Mouse (Mus musculus) midbrain, embryonic 13.5 days (tissue): Measurements from ENCODE around the gene Ccnjl. TPM values are rescaled to one million over a fixed set of nuclear protein-coding genes. Genes with fewer than 3 reads are reported as not detected.

Experiments
- ATAC-seq: fragments of 200-750 bp; cut with Nextera tagmentation; 2 replicates; pipeline ENCODE4 v1.8.0; 2017; ENCODE audit warnings: mild to moderate bottlenecking, moderate TSS enrichment, moderate library complexity
- H3K27ac ChIP-seq: fragments of 300-500 bp; sonication (generic); 2 replicates; pipeline ENCODE4 v1.5.1; 2015; ENCODE audit warnings: inconsistent platforms, mild to moderate bottlenecking, moderate library complexity
- H3K27me3 ChIP-seq: fragments of 300-500 bp; sonication (generic); 2 replicates; pipeline ENCODE4 v1.6.1; 2015; ENCODE audit warnings: mild to moderate bottlenecking, inconsistent platforms
- H3K36me3 ChIP-seq: fragments of 300-500 bp; sonication (generic); 2 replicates; pipeline ENCODE4 v1.6.1; 2015; ENCODE audit warnings: mild to moderate bottlenecking, inconsistent platforms
- H3K4me1 ChIP-seq: fragments of 300-500 bp; sonication (generic); replicated peaks from 2 replicates; pipeline ENCODE4 v1.6.1; 2015; ENCODE audit warnings: inconsistent platforms
- H3K4me2 ChIP-seq: fragments of 300-500 bp; sonication (generic); replicated peaks from 2 replicates; pipeline ENCODE4 v1.6.1; 2015; ENCODE audit warnings: moderate library complexity, mild to moderate bottlenecking, inconsistent platforms
- H3K4me3 ChIP-seq: fragments of 300-500 bp; sonication (generic); replicated peaks from 2 replicates; pipeline ENCODE4 v1.5.1; 2015; ENCODE audit warnings: mild to moderate bottlenecking, inconsistent platforms
- H3K9ac ChIP-seq: fragments of 300-500 bp; sonication (generic); replicated peaks from 2 replicates; pipeline ENCODE4 v1.6.1; 2015; ENCODE audit warnings: mild to moderate bottlenecking, inconsistent platforms
- H3K9me3 ChIP-seq: fragments of 300-500 bp; sonication (generic); 2 replicates; pipeline ENCODE4 v1.6.1; 2016; ENCODE audit warnings: mild to moderate bottlenecking, inconsistent platforms
- WGBS: fragments of 180-500 bp; shearing (Covaris S2); methylation state at CpG from one replicate; pipeline ENCODE4 v1.1.7; 2015; 5-methylcytosine and 5-hydroxymethylcytosine counted together
- polyA plus RNA-seq: library from polyadenylated mRNA; unstranded; fragments of >200 nt; fragmentation: Nextera tagmentation; extraction: Ambion mirVana; gene quantifications from 2 replicates; pipeline ENCODE4 v1.2.1, GENCODE M21; 2015

Gene Ccnjl
- polyA plus RNA-seq, 1 experiment from 2014 or later = 24.2 TPM

GRCm38 (mm10) chr11:43577713-43578478 lies 49.3 kb downstream of the Ccnjl start:
- Histone ChIP-seq H3K4me1 (peaks cover 27% of the 10 kb centered on the region), H3K4me3 (no peak overlapping the region), H3K27me3 (no peaks in the 10 kb centered on the region), H3K27ac (no peak overlapping the region), H3K9me3 (no peaks in the 10 kb centered on the region), H3K36me3 (peaks cover 9% of the 10 kb centered on the region), H3K9ac (no peak overlapping the region), H3K4me2 (no peak overlapping the region)
- no peak for ATAC-seq
- 36% methylated on average over 11 of the region's 11 CpGs for WGBS

DNA sequence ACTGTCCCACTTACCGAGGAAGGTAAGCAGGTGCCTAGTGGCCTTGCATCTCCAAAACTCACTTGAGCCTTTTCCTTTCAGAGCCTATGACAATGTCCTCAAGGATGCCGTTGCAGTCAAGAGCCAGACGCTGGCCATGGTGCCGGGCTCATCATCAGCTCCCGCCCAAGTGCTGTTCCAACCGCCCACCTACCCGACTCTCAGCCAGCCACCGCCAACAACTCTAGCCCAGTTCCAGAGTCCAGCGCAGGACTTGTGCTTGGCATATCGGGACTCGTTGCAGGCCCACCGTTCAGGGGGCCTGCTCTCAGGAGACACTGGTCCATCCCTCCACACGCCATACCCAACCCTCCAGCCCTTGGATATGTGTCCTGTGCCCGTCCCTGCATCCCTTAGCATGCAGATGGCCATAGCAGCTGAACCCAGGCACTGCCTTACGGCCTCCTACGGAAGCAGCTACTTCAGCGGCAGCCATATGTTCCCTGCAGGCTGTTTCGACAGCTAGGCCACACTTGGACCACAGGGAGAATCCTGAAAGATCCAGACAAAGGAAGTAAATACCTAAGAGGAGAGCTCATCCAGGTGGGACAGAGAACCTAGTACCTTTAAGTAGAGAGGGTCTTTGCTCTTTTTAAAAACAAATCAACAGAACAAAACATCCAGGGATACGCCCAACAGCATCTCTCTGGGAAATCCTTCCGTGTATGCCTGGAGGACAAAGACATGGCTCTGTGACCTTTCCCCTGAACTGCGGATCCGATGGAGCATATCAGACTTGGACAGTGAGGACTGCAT lies 56.8 kb downstream of the Ccnjl start:
- Histone ChIP-seq H3K4me1 (peaks cover 4% of the 10 kb centered on the region; the same call in 1 of the 2 replicates), H3K9me3 (no peaks in the 10 kb centered on the region), H3K9ac (no peak overlapping the region), H3K27ac (peak overlapping the region; percentile 12; the same call in 1 of the 2 replicates), H3K27me3 (no peaks in the 10 kb centered on the region), H3K4me2 (no peak overlapping the region), H3K36me3 (peaks cover 41% of the 10 kb centered on the region), H3K4me3 (no peak overlapping the region)
- no peak for ATAC-seq
- WGBS = 90% methylated on average over 22 of the region's 22 CpGs

GRCm38 (mm10) chr11:43586324-43587090 lies 57.9 kb downstream of the Ccnjl start, which contains the start of gene 4933415A04Rik:
Gene 4933415A04Rik, plus strand, starts transcription at chr11:43587040.
- no peak within 1 kb of the TSS for H3K27ac ChIP-seq
- H3K9ac ChIP-seq = no peak within 1 kb of the TSS
- no peak within 1 kb of the TSS for H3K4me2 ChIP-seq
- H3K4me3 ChIP-seq = no peak within 1 kb of the TSS
- no peaks in the 10 kb centered on the region for H3K9me3 ChIP-seq
- H3K27me3 ChIP-seq = no peaks in the 10 kb centered on the region
- H3K36me3 ChIP-seq = peaks cover 41% of the 10 kb centered on the region
- 71% methylated on average over 7 of the region's 7 CpGs for WGBS
- peak; percentile 44; the same call in 1 of the 2 replicates for ATAC-seq
- peaks cover 4% of the 10 kb centered on the region; the same call in 1 of the 2 replicates for H3K4me1 ChIP-seq

GRCm38 (mm10) chr11:43589530-43590072 lies 61.0 kb downstream of the Ccnjl start:
- H3K36me3 ChIP-seq = peaks cover 23% of the 10 kb centered on the region
- H3K27me3 ChIP-seq = no peaks in the 10 kb centered on the region
- peaks cover 4% of the 10 kb centered on the region; the same call in 1 of the 2 replicates for H3K4me1 ChIP-seq
- ATAC-seq = no peak
- no peak overlapping the region for H3K4me2 ChIP-seq
- H3K9ac ChIP-seq = no peak overlapping the region
- no peaks in the 10 kb centered on the region for H3K9me3 ChIP-seq
- WGBS = 64% methylated on average over 6 of the region's 6 CpGs
- H3K27ac ChIP-seq = peak overlapping the region; percentile 27; the same call in 1 of the 2 replicates
- no peak overlapping the region for H3K4me3 ChIP-seq

DNA sequence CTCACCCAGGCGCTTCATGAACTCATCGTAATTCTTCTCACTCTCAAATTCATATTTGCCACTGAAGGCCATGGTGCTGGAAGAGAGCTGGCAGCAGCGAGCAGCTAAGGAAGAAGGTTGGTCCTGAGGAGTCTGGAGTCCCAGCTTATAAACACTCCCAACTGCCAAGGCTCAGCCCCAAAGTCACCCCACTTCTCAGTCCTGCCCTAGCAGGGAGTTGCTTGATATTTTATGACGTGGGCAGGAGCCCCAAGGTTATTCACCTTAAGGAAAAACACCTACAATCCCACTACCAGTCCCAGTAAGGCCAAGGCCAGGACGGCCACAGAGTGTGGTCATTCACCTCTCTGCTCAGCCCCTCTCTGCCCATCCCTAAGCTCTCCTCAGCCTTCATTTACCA lies 72.9 kb downstream of the Ccnjl start, which contains the start of gene Fabp6:
Fabp6 (minus strand) TSS at position 101 of the 400 bp plus-strand sequence.
- Histone ChIP-seq H3K27me3 (no peaks in the 10 kb centered on the region), H3K4me2 (no peak within 1 kb of the TSS), H3K36me3 (no peaks in the 10 kb centered on the region), H3K9me3 (no peaks in the 10 kb centered on the region), H3K4me3 (no peak within 1 kb of the TSS), H3K27ac (no peak within 1 kb of the TSS), H3K9ac (no peak within 1 kb of the TSS), H3K4me1 (no peaks in the 10 kb centered on the region)
- ATAC-seq = no peak
- WGBS = 93% methylated on average over 5 of the region's 5 CpGs

GRCm38 (mm10) chr11:43604207-43604606 lies 75.6 kb downstream of the Ccnjl start:
- Histone ChIP-seq H3K4me3 (no peak overlapping the region), H3K27me3 (no peaks in the 10 kb centered on the region), H3K9ac (no peak overlapping the region), H3K9me3 (no peaks in the 10 kb centered on the region), H3K4me2 (no peak overlapping the region), H3K27ac (no peak overlapping the region), H3K4me1 (peaks cover 9% of the 10 kb centered on the region; the same call in 1 of the 2 replicates), H3K36me3 (no peaks in the 10 kb centered on the region)
- 92% methylated on average over 2 of the region's 2 CpGs for WGBS
- no peak for ATAC-seq

DNA sequence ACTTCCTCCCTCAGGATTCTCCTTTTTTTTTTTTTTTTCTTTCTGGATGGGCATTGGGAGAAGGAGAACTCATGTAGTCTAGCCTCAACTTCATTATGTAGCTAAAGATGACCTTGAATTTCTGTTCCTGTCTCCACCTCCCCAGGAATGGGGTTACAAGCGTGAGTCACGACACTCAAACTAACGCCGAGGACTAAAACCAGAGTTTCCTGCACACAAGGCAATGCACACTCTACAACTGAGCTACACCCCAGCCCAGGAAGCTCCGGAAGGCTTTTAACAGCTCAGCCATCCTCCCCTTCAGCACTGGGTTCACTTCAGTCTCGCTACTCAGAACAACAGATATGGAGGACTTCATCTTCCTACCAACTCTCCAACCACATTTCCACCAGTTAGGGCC lies 76.3 kb downstream of the Ccnjl start:
- 92% methylated on average over 6 of the region's 6 CpGs for WGBS
- no peak for ATAC-seq
- Histone ChIP-seq H3K4me3 (no peak overlapping the region), H3K9me3 (no peaks in the 10 kb centered on the region), H3K27ac (no peak overlapping the region), H3K4me2 (no peak overlapping the region), H3K27me3 (no peaks in the 10 kb centered on the region), H3K4me1 (peaks cover 9% of the 10 kb centered on the region; the same call in 1 of the 2 replicates), H3K9ac (no peak overlapping the region), H3K36me3 (no peaks in the 10 kb centered on the region)

DNA sequence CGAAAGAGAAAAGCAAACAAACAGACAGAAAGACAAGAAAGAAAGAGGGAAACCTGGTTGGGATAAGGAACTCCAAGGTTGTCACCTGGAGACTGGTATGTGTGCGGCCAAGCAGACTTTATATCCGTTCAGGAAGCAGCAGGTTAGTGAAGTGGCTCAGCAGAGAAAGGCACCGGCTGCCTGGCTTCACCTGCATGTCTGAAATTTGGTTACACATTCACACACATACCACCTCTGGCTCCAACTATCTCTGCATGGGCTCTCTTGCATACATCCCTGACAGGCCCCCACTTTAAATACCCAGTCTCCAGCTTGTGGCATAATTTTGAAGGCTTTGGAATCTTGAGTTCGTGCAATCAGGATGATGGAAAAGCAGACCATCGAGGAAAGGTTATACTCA lies 77.3 kb downstream of the Ccnjl start:
- Histone ChIP-seq H3K27ac (no peak overlapping the region), H3K9me3 (no peaks in the 10 kb centered on the region), H3K9ac (no peak overlapping the region), H3K4me3 (no peak overlapping the region), H3K4me1 (peaks cover 9% of the 10 kb centered on the region; the same call in 1 of the 2 replicates), H3K4me2 (no peak overlapping the region), H3K27me3 (no peaks in the 10 kb centered on the region), H3K36me3 (no peaks in the 10 kb centered on the region)
- ATAC-seq = no peak
- WGBS = 90% methylated on average over 6 of the region's 6 CpGs

DNA sequence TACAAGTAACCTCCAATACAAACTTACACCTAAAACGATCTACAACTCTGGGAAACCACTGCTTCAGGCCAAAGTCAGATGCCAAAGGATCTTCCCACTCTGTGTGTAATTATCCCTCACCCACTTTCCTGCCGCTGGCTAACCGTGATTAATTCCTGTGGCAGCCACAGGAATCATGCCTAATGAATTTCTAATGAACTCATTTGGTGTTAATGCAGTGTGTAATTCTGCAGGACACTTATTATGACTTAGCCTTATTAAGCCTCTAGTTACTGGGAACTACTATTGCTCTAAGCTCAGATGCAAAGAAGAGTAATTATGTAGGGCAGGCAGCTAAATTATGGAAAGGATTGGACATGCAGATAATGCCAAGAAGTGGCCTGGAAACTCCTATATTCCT lies 79.9 kb downstream of the Ccnjl start:
- WGBS = 38% methylated on average over 3 of the region's 3 CpGs
- Histone ChIP-seq H3K9me3 (no peaks in the 10 kb centered on the region), H3K4me1 (peaks cover 15% of the 10 kb centered on the region; the same call in 1 of the 2 replicates), H3K4me3 (no peak overlapping the region), H3K4me2 (no peak overlapping the region), H3K9ac (no peak overlapping the region), H3K27me3 (no peaks in the 10 kb centered on the region), H3K27ac (no peak overlapping the region), H3K36me3 (no peaks in the 10 kb centered on the region)
- no peak for ATAC-seq

GRCm38 (mm10) chr11:43610006-43610661 lies 81.5 kb downstream of the Ccnjl start:
- ATAC-seq = no peak
- peaks cover 15% of the 10 kb centered on the region; the same call in 1 of the 2 replicates for H3K4me1 ChIP-seq
- no peaks in the 10 kb centered on the region for H3K27me3 ChIP-seq
- no peak overlapping the region for H3K4me2 ChIP-seq
- H3K27ac ChIP-seq = no peak overlapping the region
- H3K9ac ChIP-seq = no peak overlapping the region
- no peaks in the 10 kb centered on the region for H3K9me3 ChIP-seq
- WGBS = 68% methylated on average over 10 of the region's 10 CpGs
- no peak overlapping the region for H3K4me3 ChIP-seq
- no peaks in the 10 kb centered on the region for H3K36me3 ChIP-seq

- Histone ChIP-seq H3K36me3 (no peaks in the 10 kb centered on the region), H3K27me3 (no peaks in the 10 kb centered on the region), H3K4me1 (peaks cover 15% of the 10 kb centered on the region; the same call in 1 of the 2 replicates), H3K9ac (no peak overlapping the region), H3K27ac (no peak overlapping the region), H3K4me3 (no peak overlapping the region), H3K9me3 (no peaks in the 10 kb centered on the region), H3K4me2 (no peak overlapping the region)
- 85% methylated on average over 5 of the region's 5 CpGs for WGBS
- no peak for ATAC-seq
Measured at GRCm38 (mm10) chr11:43610662-43611033, 82.1 kb downstream of the Ccnjl start.
